Mouse (Mus musculus): ENCODE data around the gene Adgrg1. TPM values are rescaled to one million over a fixed set of nuclear protein-coding genes. Genes with fewer than 3 reads are reported as not detected.

Adgrg1 gene
- total RNA-seq, 4 experiments from 2014 or later, result 11.1 to 18.9 (median 12.8) TPM

DNA sequence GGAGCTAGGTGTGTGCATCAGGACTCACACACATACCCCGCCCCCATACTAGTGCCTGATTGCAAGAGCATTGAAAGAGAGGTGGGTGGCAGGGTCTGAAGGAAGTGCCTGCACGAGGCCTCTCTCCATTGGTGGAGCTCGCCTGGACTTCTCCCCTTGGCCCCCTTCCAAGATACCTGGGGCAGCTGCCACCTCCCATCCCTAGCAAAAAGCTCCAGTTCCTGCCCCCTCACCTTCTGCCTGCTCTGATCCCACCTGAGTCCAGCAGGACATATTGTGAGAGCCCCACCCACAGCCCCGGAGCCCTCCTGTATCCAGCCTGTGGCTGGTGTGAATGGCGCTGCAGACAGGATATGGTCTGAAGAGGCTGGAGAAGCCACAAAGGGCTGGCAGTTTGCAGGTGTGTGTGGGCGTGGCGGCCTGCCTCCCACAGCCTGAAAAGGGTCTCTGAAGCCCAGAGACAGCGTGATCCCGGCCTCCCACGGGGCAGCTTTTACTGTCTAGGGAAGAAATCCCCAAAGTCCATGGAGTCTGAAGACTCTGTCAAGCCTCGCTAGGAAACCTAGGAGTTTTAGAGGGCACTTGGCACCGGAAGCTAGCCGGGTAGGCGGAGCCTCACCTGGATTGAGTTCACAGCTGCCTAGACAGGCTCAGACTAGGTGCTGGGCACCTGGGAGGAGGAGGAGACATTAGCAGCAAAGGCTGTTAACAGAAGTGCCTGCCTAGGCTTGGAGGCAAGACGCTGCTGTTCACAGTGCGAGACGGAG, 2.3 kb downstream of the Adgrg1 start:
- DNase-seq (ENCODE audit: low spot score in 2 of 2), result no peak

DNA sequence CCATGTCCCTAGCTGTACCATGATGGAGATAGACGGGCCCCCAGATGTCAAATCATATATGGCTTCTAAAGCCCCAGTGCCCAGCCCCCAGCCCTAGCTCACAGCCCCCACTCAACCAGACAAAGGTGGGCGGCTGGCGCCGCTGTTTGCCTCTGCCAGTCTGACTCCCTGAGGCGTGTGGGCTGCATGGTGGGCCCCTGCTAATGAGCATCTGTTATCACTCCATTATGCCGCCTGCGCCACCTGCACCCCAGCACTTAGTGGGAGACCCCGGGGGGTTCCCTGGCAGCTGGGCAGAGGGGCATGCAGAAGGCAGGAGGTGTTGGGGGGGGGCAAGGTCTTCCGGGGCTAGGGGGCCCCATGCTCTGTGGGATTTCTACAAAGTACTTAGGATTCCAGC, 3.6 kb downstream of the Adgrg1 start:
- DNase-seq (ENCODE audit: low spot score in 2 of 2), result no peak

DNA sequence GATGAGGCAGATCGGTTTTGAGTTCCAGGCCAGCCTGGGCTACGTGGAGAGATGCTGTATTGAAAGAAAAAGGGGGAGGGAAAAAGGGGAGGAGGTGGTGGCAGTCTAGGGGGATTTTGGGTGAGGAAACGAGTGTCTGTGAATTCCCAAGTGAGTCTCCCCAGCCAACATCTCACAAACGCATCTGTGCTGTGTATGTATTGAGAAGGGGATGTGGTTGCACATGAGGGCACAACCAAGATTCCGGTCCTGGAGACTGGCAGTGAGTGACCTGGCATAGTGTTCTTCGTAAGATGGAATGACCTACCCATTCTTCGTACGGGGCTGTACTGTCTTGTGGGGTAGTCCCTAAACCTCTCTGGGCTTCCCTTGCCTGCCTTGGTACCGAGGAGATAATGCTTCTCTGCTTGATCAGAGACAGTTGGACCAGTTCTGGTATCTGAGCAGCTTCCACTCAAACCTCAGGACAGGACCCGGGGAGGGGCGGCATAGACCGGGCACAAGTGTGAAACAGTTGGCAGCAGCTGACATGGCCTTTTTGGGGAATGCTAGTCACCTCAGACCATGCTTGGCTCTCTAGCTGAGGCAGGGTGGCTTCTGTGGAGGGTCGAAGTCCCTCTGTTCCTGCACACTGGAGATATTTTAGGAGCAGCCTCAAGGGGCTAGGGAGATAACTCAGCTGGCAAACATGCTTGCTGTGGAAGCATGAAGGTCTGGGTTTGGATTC, 4.2 kb downstream of the Adgrg1 start:
- no peak for DNase-seq (ENCODE audit: low spot score in 2 of 2)

DNA sequence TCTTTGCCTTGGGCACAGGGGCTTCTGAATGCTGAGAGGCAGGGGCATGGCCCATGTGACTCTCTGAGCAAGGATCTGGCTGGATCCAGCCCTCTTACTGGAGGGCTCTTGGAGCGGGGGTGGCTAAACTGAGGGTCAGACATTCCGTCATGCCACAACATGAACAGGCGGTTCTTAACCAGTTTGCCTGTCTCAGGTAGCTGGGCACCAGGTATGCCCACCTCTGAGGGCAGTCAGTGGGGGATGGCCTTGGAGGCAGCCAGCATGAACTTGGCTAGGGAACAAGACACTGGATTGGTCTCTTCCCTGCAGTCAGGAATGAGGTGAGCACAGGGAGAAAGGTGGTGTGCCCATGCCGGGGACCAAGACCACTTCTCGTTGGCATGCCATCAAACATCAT, 5.6 kb downstream of the Adgrg1 start:
- no peak for DNase-seq (ENCODE audit: low spot score in 2 of 2)

DNA sequence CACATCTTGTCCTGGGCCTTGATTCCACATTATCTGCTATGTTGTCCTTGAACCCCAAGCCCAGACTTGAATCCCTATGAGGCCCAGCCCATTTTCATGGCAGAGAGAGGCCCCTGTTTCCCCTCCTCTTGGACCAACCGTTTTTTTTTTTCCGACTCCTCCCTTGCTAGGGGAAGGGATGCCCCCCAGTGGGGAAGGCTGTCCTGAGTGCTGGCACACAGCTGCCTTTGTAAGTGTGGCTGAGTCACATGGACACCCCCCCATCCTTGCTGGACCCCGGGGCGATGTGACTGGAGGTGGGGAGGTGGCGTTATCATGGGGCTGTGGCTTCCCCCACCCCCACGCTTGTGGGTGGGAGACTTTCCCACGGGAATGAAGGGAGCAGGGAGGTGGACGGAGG, 6.4 kb downstream of the Adgrg1 start:
- DNase-seq (ENCODE audit: low spot score in 2 of 2), result no peak

DNA sequence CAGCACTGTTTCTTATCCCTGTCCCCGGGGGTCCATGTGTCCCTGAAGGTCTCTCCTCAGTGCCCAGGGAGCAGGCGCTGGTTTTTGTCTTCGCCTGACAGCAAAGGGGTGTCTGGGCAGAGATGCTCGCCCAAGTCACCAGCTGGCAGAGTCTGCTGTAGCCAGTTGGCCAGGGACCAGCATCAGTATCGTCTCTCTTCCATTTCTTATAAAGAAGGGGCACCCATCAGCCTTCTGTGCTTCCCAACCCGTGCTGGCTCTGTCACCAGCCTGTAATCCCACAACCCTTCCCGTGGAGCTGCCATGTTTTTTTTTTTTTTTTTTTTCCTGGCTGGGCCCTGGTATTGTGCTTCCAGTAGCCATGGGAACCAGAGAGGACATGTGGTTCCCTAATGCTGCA, 7.3 kb downstream of the Adgrg1 start:
- no peak for DNase-seq (ENCODE audit: low spot score in 2 of 2)

DNA sequence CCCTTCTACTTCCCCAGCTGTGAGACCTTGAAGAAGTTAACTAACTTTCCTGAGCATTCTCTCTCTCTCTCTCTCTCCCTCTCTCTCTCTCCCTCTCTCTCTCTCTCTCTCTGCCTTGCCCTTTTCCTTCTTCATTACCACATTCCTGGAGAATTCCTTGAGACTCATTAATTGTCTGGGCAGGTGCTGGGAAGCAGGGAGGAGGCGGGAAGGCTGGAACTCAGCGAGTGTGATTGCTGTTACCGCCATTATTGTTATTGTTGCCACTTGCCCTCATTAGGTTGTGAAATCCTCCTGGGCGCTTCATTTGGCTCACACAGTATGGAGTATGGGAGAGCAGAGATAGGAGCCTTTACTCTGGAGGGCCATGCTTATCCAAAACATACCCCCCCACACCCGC, 8.6 kb downstream of the Adgrg1 start:
- DNase-seq (ENCODE audit: low spot score in 2 of 2), result no peak

DNA sequence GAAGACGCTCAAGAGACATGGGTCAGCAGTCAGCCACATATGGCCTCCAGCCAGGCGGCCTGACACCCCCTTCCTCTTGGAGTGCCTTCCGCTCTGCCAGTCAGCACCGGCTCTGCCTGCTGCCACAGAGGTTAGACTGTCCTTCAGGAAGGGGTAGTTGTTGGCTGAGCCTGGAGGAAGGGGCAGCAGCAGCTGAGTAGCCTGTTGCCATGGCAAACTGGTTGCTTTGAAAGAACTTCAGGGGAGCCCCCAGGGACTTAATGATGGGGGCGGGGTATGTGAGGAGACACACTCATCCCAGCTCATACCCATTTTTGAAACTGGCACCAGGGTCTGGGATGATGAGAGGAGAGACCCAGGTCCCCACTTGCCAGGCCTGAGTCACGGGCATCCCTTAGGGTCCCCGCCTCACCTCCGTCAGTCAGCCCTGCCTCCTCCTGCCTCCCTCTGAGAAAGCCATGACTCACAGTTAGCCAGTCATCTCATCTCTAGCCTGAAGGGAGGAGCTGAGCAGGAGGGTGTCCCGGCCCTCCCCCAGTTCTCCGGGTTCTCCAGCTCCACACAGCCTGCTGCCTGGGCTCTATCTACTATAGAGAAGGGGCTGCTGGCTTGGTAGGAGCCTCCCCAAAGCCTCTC, 9.4 kb downstream of the Adgrg1 start:
- no peak for DNase-seq (ENCODE audit: low spot score in 2 of 2)

DNA sequence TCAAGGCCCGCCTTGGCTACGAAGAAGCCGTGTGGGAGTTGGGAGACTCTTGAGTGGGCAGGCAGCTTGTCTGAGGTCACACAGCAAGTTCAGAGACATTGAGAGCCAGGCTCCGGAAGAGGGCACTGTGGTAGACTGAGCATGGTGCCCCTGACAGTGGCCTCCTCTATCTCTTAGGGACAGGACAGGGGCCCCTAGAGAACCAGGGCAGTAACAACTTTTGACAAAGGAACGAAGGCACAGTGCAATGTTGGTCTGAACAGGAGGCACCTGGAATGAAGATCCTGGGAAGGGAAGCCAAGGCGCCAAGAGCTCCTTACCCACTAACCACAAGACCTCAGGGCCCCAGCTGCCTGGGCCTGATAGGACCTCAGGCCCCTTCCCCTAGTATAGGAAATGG, 10.5 kb downstream of the Adgrg1 start:
- no peak for DNase-seq (ENCODE audit: low spot score in 2 of 2)

DNA sequence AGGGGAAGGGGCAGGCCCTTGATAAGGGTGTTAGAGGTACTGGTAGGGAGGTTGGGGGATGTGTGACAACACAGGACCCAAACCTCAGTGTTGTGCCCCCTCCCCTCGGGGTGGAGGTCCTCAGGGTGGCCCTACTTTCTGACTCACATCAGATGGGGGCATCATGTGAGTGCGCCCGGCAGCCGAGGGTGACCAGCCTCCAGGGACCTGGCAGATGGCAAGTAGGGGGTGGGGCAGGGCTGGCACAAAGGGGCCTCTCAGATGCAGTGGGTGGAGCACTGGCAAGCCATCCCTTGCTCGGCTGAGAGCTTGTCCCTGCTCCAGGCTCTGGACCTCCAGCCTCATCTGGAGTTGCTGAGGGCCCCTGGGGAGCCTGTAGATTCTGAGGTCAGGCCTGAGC, 12.1 kb downstream of the Adgrg1 start:
- DNase-seq (ENCODE audit: low spot score in 2 of 2), result no peak

DNA sequence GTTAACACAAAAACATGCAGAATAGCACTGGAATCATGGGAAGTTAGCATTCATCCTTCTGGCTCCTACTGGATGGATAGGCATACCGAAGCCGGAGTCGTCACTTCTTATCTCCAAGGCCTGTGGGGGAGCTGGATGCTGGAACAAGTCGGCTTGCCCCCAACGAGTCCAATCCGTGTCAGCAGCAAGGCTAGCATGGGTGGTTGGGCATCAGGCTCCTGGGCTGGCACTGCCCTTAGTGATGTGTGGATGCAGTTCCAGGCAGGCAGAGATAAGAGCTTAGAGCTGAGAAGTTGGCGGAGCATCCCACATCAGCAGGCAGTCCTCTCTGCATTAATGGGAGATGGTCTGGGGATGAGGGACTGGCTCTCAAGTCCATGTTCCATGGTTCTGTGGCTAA, 13.0 kb downstream of the Adgrg1 start:
- DNase-seq (ENCODE audit: low spot score in 2 of 2), result no peak

DNA sequence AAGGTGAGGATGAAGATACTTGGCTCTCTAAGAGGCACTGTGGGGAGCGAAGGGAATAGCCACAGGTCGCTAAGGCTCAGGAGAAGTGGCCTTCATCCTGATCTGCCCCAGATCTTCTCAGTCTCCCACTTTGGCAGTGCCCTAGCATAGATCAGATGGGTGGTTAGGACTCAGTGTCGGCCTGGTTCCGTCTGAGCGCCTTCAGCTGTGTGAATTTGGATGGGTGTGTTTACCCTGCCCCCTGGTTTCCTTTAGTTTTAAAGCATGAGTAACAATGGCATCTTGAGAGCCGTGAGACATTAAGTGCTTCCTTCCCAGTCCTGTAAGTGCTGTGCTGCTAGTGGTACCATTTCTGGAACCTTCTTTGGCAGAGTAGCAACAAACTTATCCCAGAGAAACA, 14.1 kb downstream of the Adgrg1 start:
- no peak for DNase-seq (ENCODE audit: low spot score in 2 of 2)

DNA sequence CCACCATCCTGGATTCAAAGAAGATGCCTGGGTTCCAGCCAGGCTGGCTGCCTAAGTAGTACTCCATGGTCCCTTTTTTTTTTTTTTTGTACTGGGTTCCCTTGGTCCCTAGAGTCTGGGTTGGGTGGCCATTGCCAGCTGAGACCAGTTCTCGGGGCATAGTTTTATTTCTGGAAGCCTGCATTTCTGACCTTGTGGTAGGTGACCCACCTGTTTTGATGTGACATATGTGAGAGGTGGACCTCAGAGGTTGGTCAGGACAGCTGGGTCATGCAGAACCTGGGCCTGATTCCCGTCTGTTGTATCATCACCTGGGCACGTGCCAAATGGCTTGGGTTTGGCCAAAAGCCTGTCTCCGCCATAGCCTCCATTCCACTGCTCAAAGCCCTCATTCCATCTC, 15.2 kb downstream of the Adgrg1 start:
- no peak for DNase-seq (ENCODE audit: low spot score in 2 of 2)

DNA sequence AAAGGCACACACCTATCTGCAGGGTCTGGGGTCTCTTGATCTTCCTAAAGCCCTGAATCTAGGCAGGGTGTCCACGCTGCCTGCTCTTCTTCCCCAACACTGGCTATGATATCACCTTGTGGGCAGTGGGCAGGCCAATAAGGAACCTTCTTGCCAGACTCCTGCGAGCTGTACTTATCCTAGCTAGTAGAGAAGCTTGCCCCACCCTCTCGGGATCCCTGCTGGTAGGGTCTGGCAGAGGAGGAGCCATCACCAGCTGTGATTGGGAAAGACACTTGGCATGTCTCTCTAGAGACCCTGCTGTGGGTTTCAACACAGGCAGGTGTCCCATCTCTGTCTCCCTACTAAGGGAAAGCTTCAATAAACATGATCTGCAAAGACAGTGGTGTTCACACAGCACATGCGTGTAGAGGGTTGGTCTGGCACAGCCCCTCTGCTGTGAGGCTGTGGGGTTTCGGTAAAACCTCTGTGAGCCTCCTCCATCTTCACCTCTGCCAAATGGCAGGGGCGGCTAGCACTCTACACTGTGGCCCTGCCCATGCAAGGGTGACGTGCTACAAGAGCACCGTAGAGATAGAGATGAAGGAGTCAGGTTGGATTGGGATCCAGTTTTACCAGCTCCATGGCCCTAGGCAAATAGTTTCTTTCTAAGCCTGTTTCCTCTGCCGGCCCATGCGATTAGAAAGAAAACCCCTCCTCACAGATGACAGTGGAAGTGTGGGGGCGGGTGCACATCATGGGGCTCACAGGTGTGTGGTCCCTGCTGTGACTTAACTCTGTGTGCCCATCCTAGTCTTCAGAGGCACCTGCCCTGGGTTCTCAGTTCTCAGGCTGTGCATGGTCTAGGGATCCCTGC, 16.3 kb downstream of the Adgrg1 start:
- DNase-seq (ENCODE audit: low spot score in 2 of 2), result no peak

DNA sequence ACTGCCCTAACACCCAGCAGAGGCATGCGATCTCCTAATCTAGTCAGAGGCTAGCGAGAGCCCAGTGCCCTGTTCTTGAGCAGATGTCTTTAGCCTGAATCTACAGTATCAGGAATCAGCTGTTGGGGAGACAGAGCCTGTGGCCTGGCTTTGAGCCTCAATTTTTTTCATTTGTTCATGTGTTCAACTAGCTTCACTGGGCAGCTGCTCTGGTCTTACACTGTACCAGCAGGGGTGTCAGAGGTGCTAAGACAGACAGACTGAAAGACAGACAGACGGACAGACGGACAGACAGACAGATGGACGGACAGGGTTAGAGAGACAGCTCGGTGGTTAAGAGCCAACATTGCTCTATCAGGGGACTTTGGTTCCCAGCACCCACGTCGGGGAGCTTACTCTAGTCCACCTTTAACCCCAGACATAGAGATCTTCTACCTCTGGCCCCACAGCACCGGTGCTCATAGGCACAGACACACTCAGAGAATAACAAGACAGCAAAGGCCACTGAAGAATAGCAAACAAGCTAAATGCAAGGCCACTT, 17.0 kb downstream of the Adgrg1 start:
- DNase-seq (ENCODE audit: low spot score in 2 of 2), result no peak

DNA sequence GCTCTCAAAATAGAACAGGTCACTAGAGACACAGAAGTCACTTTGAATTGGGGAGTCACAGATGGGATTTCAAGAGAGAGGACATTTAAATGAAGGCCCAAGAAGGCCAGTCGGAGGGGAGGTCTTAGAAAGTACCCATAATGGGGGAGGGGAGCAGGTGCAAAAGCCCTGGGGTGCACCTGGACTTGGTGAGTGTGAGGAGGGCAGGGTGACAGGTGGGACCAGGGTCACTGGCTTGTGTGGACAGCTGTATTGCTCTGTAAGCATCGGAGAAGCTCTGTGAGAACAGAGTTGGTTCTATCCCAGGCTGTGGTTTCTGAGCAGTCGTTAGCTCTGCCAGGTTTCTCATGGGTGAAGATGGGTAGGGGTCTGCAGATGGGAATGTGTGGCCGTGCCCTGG, 17.5 kb downstream of the Adgrg1 start:
- DNase-seq (ENCODE audit: low spot score in 2 of 2), result no peak

DNA sequence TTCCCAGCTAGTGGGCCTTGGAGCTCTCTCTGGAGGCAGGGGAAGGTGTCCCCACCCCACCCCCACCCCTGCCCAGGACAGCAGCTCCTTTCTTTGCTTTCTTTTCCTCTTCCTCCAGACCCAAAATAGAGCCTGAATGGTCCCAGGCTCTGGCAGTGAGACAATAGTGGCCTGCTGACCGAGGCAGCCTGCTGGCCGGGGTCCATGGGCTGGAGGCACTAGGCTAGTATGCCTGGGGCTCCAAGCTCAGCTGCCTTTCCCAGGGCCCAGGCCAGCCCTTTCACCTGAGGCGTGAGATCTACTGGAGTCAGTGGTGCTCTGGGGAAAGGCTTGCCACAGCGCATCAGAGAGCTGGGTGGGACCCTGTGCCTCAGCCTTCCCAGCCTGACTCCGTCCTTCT, 18.0 kb downstream of the Adgrg1 start:
- DNase-seq (ENCODE audit: low spot score in 2 of 2), result no peak

DNA sequence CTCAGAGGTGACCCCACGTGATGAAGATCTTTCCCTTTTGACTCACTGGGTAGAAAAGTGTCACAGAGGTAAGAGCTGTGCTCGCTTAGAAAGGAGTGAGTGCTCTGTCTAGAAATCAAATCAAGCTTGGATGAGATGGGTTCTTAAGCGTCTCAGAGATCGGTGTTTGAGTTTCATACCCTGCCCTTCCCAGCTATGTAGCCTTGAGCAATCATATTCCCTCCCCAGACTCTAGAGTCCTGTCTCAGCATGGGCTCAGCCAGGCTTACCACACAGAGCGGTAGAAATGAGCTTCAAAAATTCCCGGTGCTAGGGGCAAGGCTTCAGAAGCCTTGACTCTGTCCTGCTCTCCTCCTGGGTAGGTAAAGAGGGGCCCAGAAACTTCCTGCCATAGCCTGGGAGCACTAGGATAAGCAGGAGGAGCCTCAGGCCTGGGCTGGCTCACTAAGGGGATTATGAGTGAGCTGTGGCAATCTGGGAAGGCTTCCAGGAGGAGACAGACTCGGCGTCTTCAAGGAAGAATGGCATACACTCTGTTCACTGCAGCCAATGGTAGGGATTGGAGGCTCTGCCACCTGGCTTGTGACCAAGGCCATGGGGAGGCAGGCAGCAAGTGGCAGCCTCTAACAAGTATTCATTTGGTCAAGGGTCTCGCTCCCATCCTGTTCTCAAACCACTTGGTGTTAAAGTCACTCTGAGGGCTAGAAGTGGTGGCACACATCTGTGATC, 18.6 kb downstream of the Adgrg1 start:
- DNase-seq (ENCODE audit: low spot score in 2 of 2), result no peak

DNA sequence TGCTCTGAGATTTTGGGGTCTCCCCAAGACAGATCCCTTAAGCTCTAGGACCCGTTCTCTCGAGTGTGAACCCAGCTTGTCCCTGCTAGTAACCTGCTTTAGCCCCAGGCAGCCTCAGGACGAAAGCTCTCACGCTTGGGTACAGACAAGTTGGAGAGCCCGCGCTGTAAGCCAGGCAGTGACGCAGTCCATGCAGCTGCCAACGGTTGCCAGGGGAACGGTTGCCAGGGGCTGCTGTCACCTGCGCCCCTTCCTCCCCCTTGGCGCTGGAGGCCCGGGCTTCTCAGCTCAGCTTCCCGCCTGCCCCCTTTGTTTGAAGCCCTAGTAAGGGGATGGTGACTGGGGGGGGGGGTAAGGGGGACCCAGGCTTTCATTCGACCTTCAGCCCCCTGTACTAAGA, 19.5 kb downstream of the Adgrg1 start:
- no peak for DNase-seq (ENCODE audit: low spot score in 2 of 2)

DNA sequence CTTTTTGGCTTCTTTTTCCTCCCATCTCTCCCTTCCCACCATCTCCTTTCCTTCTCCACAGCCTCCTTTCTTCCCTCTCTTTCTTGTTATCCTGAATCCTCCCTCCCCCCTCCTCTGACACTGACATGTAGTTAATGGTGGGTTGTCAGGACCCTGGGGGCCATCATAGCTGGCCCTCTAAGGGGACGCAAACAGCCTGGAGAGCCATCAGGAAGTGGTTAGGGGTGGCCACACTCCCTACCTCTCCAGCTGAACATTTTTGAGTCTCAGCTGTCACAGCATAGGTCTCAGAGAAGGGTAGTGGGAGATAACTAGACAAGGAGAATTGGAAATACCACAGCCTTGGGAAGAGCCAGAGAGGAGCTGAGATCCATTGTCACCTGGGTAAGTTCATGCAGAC, 20.0 kb downstream of the Adgrg1 start:
- DNase-seq (ENCODE audit: low spot score in 2 of 2), result no peak

Measured in gastrocnemius, adult 8-10 months (tissue).